Mouse (Mus musculus): Measurements from ENCODE around the gene Zfp346.
A peak's percentile ranks its signal among the peaks of the same experiment; 100 is the strongest.

Zfp346 gene

DNA sequence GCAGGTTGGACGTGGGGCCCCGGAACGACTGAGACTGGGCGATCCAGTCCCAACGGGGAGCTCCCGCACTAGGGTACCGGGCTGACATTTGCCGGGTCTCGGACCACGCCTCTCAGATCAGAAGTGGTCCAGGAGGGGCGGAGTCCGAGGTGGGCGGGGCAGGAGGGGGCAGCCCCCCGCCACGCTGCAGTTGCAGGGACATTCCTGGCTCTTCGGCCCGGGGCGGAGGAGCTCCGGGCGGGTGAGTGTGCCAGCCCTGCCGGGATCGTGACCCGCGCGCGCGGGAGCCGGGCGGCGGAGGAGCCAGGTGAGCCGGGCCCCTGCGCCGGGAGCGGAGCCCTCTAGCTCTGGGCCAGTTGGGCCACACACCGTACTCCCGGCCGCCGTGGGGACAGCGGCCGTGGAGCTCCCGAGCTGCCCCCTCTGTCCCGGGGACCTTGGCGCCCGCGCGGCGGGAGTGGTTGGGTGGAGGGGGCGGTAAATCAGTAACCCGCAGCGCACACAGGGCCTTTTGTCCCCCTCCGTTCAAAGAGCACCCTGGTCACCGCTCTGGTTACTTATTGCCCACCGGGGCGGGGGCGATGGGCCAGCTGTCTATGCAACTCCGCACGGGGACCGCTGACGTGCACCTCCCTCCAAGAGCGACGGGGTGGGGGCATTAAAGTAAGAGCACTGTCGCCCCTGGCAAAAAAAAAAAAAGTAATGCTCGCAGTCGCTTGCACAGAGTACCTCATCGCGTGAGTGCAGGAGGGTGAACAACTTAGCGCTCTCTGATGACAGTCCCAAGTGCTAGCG, 47.7 kb downstream of the Zfp346 start, which contains the start of gene Fgfr4:
TSS of gene Fgfr4 (plus strand) at position 20 of the 795 bp plus-strand sequence.
- no peak for DNase-seq (ENCODE audit: low spot score)

DNA sequence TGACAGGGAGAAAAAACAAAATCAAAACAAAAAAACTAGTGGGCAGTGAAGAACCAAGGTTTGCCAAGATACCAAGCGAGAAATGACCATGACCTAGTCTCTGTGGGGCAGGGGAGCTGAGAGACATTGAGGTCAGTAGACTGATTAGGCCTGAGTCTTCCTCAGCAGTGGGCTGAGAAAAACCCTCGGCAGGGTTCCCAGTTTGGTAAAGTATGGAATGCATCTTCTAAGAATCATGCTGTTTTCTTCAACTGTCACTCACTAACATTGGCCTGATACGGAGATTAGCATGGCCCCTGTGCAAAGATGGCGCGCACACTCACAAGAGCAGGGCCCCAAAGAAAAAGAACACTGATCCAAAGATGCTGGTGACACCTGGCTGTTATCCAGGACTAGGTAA, 48.8 kb downstream of the Zfp346 start:
- DNase-seq (ENCODE audit: low spot score), result no peak

DNA sequence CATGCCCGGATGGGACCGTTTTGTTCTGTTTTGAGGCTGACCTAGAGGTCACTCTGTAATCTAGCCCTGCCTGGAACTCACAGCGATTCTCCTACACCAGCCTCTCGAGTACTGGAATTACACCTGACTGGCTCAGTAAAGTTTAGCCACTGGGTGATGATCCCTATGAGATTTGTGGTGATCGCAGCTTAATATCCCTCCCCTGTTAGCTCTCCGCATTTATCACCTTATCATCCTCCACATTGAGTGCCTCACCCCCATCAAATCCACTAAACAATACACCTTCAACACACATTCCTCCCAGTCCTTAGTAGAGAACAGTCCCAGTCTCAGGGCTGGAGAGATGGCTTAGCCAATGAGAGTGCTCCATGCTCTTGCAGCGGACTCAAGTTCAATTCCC, 57.3 kb downstream of the Zfp346 start:
- no peak for DNase-seq (ENCODE audit: low spot score)

DNA sequence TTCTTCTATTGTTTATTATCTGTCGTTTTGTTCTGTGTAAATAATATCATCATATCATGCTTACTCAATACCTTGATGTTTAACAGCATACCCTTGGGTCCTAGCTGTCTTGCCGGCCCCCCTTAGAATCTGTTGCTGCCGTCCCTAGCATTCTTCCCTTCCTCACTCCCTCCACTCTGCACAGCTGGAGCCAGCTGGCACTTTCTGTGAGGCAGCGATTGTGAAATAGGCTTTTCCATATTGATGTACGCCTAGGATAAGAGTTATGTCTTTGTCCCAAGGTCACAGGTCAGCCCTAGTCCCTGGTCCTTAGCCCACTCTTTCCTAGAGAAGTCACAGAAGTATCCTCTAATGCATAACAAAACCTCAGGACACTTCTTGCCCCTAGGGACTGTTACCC, 58.4 kb downstream of the Zfp346 start:
- DNase-seq (ENCODE audit: low spot score), result no peak

DNA sequence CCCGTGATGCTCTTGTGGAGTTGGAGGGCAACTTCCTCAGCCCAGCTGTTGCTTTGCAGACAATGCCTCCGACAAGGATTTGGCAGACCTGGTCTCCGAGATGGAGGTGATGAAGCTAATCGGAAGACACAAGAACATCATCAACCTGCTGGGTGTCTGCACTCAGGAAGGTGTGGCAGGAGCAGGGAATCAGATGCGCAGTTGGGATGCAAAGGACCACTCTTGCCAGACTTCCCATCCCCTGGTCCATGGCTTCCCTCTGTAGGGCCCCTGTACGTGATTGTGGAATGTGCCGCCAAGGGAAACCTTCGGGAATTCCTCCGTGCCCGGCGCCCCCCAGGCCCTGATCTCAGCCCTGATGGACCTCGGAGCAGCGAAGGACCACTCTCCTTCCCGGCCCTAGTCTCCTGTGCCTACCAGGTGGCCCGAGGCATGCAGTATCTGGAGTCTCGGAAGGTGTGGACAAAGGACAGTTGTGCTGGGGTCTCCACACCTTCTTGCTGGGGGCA, 60.8 kb downstream of the Zfp346 start:
- no peak for DNase-seq (ENCODE audit: low spot score)

DNA sequence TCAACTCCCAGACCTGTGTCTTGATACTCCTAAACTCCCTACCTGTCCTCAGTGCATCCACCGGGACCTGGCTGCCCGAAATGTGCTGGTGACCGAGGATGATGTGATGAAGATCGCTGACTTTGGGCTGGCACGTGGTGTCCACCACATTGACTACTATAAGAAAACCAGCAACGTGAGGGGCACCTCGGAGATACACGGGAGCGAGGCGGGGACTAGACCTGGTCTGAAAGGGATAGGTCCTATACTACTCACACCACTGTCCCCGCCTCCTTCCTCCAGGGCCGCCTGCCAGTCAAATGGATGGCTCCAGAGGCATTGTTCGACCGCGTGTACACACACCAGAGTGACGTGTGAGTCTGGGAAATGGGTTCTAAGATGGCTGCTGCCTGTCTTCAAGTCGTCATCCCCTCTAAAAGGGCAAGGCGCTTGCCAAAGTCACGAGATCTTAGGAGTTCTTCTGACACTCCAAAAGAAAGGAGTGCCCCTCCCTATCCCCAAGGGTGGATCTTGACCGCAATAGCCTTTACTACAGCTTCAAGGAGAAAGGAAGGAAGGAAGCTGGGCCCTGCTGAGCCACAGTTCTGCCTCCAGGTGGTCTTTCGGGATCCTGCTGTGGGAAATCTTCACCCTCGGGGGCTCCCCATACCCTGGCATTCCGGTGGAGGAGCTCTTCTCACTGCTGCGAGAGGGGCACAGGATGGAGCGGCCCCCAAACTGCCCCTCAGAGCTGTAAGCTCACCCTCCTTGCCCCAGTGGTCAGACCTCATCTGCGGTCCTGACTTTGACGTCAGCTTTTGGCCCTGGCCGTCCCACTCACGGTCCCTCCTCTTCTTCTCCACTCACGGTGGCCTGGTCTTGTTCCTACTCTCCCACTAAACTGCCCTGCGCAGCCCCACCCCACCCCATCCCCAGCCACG, 62.0 kb downstream of the Zfp346 start:
- no peak for DNase-seq (ENCODE audit: low spot score)

DNA sequence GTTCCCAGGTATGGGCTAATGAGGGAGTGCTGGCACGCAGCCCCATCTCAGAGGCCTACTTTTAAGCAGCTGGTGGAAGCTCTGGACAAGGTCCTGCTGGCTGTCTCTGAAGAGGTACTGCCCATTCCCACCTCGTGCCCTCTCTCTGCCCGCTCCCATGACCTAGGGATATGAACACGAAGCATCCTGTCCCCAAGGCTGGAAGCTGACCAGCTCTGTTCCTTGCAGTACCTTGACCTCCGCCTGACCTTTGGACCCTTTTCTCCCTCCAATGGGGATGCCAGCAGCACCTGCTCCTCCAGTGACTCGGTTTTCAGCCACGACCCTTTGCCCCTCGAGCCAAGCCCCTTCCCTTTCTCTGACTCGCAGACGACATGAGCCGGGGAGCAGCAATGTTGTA, 62.7 kb downstream of the Zfp346 start:
- DNase-seq (ENCODE audit: low spot score), result no peak

DNA sequence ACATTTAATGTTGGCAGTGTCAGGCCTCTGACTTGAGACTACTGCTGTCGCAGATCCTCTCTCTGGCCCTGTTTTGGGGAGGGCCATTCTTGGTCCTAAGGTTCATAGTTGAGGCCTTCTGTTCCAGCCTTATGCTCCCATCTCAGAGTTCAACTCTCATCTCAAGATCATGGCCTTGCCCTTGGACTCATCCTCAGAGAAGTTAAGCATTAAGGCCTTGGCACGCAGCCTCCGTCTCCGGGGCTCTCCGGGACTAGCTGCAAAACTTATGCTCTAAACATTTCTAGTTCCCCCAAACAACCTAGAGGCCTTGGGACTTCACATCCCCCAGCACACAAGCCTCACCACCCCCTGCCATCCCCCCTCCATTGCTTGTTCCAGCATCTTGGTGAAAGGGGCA, 63.1 kb downstream of the Zfp346 start:
- DNase-seq (ENCODE audit: low spot score), result no peak

DNA sequence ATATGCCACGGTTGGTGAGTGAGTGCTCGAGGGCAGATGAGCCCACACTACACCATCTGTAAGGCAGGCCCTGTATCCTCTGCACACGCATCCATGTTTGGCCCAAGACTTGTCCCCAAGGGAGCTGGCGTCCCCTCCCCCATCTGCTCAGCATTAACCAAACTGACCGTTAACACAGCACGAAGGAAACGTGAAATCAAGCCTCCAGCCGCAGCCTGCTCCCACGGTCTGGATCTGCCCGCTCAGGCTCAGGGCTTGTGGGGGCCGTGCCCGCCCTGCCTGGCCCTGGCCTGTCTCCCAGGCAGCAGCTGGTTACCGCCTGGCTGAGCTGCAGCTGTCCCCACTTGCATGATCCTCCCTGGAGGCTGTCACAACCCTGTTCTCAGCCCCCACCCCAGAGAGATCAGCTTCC, 63.9 kb downstream of the Zfp346 start:
- peak; percentile 68 for DNase-seq (ENCODE audit: low spot score)

DNA sequence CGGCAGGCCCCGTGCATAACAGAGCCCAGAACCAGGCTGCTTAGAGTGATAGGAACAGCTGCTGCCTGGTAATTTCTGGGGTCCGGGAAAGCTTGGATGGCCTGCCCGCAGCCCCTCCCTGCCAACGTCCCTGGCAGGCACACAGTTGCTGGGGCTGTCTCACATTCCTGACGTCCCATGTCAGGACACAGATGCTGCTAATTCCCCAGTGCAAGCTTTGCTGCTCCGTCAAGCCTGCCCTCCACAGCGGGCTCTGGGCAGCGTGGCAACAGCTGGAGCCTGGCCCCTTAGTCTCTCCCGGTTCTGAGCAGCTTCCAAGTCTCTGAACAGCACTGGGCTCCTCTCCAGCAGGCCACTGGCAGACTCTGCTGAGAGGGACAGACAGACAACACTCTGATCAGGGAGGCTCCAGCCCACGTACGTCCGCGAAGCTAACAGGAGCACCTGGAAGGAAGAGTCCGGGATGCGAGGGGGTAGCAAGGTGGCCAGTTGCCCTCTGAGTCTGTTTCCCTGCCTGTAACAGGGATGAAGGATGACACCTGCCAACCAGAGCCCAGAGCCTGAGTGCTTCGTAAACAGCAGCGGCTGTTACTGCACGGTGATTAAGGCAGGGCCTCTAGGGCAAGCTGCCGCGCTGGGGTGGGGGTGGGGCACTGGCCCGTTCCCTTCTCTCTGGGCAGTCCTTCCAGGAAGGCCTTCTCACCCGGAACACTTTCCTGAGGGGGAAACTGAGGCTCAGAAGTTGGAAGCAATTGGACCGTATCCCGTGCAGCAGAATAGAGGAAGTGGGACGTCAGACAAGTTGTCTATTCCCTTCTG, 66.6 kb downstream of the Zfp346 start:
- DNase-seq (ENCODE audit: low spot score), result peak; percentile 82

DNA sequence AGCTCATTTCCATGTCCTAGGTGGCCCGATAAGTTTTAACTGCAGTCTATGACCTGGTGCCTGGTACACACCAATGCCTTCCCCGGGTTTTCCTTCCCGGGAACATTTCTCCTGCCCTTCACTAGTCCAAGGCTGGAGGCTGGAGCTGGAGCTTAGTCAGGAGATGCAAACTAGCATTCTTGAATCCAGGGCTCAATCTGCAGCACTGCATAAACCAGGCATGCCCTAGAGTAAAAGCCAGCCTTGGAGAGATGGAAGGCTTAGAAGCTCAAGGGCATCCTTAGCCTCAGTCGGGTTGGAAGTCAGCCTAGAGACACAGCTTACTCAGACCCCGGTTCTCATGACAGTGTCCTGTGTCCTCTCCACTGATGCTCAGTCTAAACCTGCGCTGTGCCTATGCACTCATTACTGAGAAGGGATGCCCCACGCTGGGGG, 67.2 kb downstream of the Zfp346 start:
- no peak for DNase-seq (ENCODE audit: low spot score)

DNA sequence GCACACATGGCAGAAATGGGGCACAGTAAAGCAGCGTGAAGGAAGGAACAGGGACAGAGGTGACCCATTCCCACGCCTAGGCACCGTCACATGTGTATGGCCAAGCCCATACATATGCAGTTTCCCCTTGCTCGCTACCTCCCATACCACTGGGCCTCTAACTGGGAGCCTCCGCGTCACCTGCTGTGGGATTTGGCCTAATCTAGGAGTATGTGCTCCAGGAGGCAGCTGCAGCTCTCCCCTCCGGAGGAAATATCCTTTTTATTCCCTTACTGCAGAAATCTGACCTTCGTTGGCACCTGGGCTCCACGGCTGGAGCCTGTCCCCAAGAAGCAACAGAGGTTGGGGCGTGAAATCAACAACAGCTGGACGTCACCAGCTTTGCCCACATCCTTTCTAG, 69.2 kb downstream of the Zfp346 start:
- no peak for DNase-seq (ENCODE audit: low spot score)

DNA sequence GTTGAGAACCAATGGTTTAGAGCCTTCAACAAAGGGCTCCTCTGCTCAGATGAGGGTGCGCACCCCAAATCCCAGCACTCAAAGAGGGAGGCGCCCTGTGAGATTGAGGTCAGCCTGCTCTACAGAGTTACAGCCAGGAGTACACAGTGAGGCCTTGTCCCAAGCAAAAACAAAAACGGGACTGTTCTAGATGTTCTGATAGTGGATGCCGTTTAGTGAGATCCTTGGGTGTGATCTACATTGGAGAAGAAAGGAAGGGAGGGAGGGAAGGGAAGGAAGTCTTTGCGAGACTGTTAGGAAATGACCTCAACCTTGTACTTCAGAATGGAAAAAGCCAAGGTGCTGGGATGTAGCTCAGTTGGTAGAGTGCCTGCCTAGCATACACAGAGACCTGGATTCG, 71.2 kb downstream of the Zfp346 start:
- no peak for DNase-seq (ENCODE audit: low spot score)

DNA sequence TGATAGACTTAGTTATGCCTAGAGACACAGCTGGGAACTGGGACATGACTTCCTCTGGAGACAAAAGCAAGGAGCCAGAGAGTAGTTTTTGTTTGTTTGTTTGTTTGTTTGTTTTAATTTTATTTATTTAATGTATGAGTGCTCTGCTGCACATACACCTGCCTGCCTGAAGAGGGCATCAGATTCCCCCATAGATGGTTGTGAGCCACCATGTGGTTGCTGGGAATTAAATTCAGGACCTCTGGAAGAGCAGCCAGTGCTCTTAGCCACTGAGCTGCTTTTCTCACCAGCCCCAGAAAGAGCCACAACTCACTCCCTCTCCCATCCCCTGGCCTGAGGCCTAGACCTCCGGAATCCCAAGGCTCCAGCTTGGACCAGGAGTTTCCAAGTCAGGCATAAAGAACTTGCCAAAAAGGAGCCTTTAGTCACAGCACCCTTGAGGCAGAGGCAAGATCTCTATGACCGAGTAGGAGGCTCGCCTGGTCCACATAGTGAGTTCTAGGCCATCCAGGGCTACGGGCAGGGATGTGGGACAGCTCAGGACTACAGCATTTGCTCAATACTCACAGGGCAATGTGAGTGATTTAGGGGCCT, 72.9 kb downstream of the Zfp346 start:
- no peak for DNase-seq (ENCODE audit: low spot score)

DNA sequence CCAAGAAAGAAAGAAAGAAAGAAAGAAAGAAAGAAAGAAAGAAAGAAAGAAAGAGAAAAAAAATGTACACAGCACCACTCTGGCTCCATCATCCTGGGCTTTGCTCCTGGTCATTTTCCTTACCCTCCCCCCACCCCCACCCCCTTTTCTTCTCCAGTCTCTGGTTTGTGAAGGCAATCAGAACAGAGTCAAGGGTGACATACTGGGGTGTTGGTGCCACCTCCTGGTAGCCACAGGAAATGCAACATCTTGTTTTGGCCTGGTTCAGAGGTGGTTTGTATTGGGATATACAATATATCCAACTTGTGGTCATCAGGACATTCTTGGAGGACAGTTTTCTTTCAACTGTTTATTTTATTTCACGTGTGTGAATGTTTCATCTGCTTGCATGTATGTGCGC, 73.4 kb downstream of the Zfp346 start:
- DNase-seq (ENCODE audit: low spot score), result peak; percentile 81

DNA sequence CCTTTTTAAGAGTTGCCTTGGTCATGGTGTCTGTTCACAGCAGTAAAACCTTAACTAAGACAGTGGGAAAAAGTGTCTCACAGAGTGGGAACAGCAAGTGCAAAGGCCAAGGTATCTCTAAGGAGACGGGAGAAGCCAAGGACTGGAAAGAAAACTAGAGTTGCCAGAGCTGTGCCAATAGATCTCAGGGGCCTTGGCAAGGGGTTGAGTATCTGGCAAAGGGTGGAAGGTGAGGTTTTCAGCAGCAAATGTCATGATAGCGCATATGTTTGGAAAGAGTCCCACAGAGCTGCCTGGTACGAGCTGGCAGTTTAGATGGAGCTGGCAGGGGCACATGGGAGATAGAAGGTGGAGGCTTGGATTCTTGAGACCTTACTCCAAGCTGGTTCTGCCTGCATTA, 74.5 kb downstream of the Zfp346 start:
- no peak for DNase-seq (ENCODE audit: low spot score)

DNA sequence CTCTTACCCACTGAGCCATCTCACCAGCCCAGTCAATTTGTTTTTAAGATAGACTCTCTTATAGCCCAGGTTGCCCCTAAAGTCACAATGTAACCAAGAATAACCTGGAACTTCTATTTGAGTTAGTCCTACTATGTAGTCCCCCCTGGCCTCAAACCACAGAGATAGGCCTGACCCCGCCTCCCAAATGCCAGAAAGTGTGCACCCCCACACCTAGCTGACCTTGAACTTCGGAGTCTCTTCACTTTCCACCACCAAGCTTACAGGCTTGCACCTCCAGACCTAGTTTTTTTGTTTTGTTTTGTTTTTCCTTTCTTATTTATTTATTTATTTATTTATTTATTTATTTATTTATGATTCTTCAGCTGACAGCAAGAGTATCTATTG, 76.7 kb downstream of the Zfp346 start:
- no peak for DNase-seq (ENCODE audit: low spot score)

DNA sequence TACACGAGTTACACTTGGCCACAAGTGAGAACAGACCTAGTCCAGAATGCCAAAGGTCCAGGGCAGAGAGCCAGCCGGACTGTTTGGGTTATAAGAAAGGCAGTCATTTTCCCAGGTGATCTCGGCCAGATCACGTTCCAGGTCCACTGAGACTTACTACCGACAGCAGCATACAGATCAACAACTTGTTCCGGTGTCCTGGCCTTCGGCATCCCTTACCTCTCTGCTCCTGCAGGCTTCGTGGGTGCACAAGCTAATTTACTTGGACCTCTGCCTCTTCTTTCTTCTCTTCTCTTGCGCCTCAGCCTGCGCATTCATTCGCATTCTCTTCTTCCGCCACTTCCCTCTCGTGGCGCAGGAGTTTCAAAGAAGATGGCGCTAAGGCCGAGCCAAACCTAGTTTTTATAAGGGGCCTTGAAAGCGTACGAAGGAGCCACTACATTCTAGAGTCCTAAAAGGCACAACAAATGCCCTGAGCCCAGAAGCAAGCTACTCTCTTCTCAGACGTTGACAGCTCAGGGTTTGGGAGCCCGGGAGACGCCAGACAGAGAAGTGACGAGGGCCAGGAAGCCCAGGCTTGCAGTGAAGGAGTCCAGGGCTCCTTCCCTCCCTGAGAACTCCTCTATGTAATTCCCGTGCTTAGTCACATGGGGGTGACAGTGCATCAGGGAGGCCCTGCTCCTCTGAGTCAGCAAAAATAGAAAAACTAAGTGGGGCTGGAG, 77.2 kb downstream of the Zfp346 start:
- DNase-seq (ENCODE audit: low spot score), result peak; percentile 88

DNA sequence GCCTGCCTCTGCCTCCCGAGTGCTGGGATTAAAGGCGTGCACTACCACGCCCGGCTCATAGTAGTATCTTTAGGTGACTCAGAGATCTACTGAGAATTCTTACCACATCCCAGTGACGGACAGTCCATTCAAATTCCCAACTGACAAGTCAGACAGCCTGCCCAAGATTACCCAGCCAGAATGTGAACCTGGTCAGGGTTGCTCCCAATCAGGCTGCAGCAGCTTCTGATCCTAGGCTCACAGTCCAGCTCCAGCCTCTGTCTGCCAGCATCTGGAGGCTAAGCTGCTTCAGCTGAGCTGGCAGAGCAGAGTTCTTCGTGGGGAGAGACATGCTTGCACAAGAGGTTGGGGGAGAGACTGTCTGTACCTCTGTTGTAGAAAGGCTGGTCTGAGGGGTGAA, 78.3 kb downstream of the Zfp346 start:
- DNase-seq (ENCODE audit: low spot score), result peak; percentile 13

Data from MN1 (cell line).